Mouse (Mus musculus) embryonic facial prominence, embryonic 11.5 days (tissue): ENCODE results near the gene A2m. TPM values are rescaled to one million over a fixed set of nuclear protein-coding genes. Genes with fewer than 3 reads are reported as not detected.

Experiments
- ATAC-seq: fragments of 200-750 bp; cut with Nextera tagmentation; replicated peaks from 2 replicates; pipeline ENCODE4 v1.8.0; 2017; ENCODE audit warnings: low read depth; ENCODE audit not compliant: insufficient number of reproducible peaks, low FRiP score, low TSS enrichment
- DNase-seq: peaks from one replicate; pipeline ENCODE4 v3.0.0-alpha.2; 2015; ENCODE audit warnings: low spot score
- H3K27ac ChIP-seq: fragments of 300-500 bp; sonication (generic); replicated peaks from 2 replicates; pipeline ENCODE4 v1.5.1; 2014; ENCODE audit warnings: mild to moderate bottlenecking, low read depth, low read length, control low read depth
- H3K27me3 ChIP-seq: fragments of 300-500 bp; sonication (generic); 2 replicates; pipeline ENCODE4 v1.6.1; 2014; ENCODE audit warnings: mild to moderate bottlenecking, low read length, moderate library complexity, mixed read lengths; ENCODE audit not compliant: control insufficient read depth, insufficient read depth
- H3K36me3 ChIP-seq: fragments of 300-500 bp; sonication (generic); replicated peaks from 2 replicates; pipeline ENCODE4 v1.6.1; 2014; ENCODE audit warnings: low read depth, mild to moderate bottlenecking, low read length, moderate library complexity, mixed read lengths; ENCODE audit not compliant: control insufficient read depth, insufficient read depth
- H3K4me1 ChIP-seq: fragments of 300-500 bp; sonication (generic); 2 replicates; pipeline ENCODE4 v1.6.1; 2014; ENCODE audit warnings: low read length, mixed read lengths; ENCODE audit not compliant: control insufficient read depth, insufficient read depth
- H3K4me2 ChIP-seq: fragments of 300-500 bp; sonication (generic); 2 replicates; pipeline ENCODE4 v1.6.1; 2014; ENCODE audit warnings: low read depth, mild to moderate bottlenecking, control low read depth, low read length, moderate library complexity
- H3K4me3 ChIP-seq: fragments of 300-500 bp; sonication (generic); 2 replicates; pipeline ENCODE4 v1.5.1; 2014; ENCODE audit warnings: low read depth, low read length, control low read depth
- H3K9ac ChIP-seq: fragments of 300-500 bp; sonication (generic); replicated peaks from 2 replicates; pipeline ENCODE4 v1.6.1; 2014; ENCODE audit warnings: mild to moderate bottlenecking, control low read depth, low read length
- H3K9me3 ChIP-seq: fragments of 300-500 bp; sonication (generic); replicated peaks from 2 replicates; pipeline ENCODE4 v1.6.1; 2016; ENCODE audit warnings: mild to moderate bottlenecking, low read length, inconsistent platforms, mixed read lengths; ENCODE audit not compliant: control insufficient read depth
- WGBS: fragments of 180-500 bp; shearing (Covaris S2); extraction: QIAGEN DNeasy Blood & Tissue Kit; methylation state at CpG from one replicate; pipeline ENCODE4 v1.1.7; 2014; 5-methylcytosine and 5-hydroxymethylcytosine counted together
- polyA plus RNA-seq: library from polyadenylated mRNA; unstranded; fragments of >200 nt; fragmentation: Nextera tagmentation; extraction: Ambion mirVana; gene quantifications from 2 replicates; pipeline ENCODE4 v1.2.1, GENCODE M21; 2014

The A2m gene
- 1.6 and 2.6 TPM in 2 replicates for polyA plus RNA-seq

DNA sequence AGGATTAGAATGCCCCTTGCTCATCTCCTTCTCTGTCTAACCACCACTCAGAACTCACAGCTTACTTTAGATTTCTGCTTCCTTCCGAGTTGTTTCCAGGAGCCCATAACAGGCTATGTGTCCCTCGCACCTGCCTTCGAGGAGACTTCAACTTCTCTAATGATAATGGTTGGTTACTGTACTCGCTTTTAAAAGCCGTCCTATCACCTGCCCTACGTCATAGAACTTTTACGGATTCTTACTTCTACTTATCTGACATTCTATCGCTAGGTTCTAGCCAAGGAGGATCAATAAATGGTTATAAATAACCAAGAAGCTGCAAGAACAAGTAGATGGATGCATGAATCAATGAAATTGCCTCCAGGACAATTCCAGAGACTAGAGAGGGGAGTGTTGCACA, at the start of gene A2m:
Gene A2m (plus strand): TSS at position 301 of the 400 bp plus-strand sequence.
- Histone ChIP-seq H3K4me2 (peak within 1 kb of the TSS; percentile 45), H3K9ac (peak within 1 kb of the TSS; percentile 30), H3K27me3 (no peaks in the 10 kb centered on the region), H3K4me1 (no peaks in the 10 kb centered on the region), H3K9me3 (no peaks in the 10 kb centered on the region), H3K36me3 (no peaks in the 10 kb centered on the region), H3K27ac (no peak within 1 kb of the TSS), H3K4me3 (peak within 1 kb of the TSS; percentile 10; the same call in 1 of the 2 replicates)
- no peak for ATAC-seq
- WGBS: 92% methylated on average over 8 of the region's 8 CpGs
- DNase-seq: no peak

DNA sequence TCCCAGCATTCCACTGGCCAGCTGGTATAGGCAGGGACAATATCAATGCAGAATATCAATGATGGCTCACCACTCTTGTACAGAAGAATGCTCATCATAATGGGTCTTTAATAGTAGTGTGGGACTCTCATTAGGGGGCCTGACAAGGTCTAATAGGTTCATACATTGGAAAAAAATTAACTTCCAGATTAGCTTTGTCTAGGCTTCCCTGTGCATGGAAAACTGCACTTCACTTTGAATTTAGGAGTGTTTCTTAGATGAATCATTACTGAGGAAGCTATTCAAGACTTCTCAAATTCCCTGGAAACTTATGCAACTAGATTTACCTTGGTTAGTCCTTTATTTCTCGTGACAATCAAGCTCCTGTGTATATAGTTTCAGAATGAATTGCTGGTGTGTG, 45.0 kb upstream of the A2m start:
- no peak for ATAC-seq
- Histone ChIP-seq H3K4me1 (no peaks in the 10 kb centered on the region), H3K27me3 (no peaks in the 10 kb centered on the region), H3K27ac (no peak overlapping the region), H3K36me3 (no peaks in the 10 kb centered on the region), H3K4me2 (no peak overlapping the region), H3K9me3 (no peaks in the 10 kb centered on the region), H3K9ac (no peak overlapping the region), H3K4me3 (no peak overlapping the region)
- WGBS: 53% methylated on average over 1 of the region's 1 CpGs
- DNase-seq: no peak

DNA sequence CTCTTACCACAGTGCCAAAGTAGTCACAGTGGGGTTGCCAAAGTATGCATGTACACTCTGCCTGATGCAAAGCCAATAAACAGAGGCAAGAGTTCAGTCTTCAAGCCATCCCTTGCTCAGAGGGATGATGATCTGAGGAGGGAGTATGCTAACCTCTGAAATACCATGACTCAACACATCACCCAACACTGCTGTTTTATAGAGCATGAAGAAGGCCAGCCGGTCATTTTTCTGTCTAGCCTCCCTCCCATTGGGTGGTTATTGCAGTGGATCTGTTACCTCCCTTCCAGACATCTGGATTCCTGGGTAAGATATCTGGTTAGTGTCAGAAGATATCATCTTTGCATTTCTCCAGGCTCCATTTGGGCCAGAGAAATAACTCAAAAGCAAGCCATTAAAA, 34.2 kb upstream of the A2m start:
- H3K4me3 ChIP-seq: no peak overlapping the region
- no peak overlapping the region for H3K27ac ChIP-seq
- H3K9me3 ChIP-seq: no peaks in the 10 kb centered on the region
- H3K9ac ChIP-seq: no peak overlapping the region
- WGBS: 69% methylated on average over 1 of the region's 1 CpGs
- H3K27me3 ChIP-seq: no peaks in the 10 kb centered on the region
- H3K36me3 ChIP-seq: no peaks in the 10 kb centered on the region
- DNase-seq: no peak
- H3K4me2 ChIP-seq: no peak overlapping the region
- no peaks in the 10 kb centered on the region for H3K4me1 ChIP-seq
- no peak for ATAC-seq

DNA sequence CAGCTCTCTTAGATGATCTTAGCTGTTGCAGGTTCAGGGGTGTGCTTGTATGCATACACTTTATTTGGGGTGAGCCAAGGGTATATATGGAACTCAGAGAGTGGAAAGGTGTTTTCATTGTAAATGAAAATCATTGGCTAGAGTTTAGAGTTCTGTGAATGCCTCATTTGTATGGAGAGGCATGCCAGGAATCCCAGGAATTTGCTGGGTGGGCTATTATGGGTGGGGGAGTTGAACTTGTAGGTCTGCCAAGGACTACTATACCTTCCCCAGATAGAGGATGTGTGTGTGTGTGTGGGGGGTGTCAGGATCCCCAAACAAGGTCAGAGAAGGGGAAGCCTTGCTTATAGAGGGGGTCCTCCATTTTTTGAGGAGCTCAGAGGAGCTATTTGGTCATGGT, 27.3 kb upstream of the A2m start:
- no peak for ATAC-seq
- no peaks in the 10 kb centered on the region for H3K27me3 ChIP-seq
- no peak overlapping the region for H3K27ac ChIP-seq
- no peak overlapping the region for H3K4me3 ChIP-seq
- DNase-seq: no peak
- H3K4me1 ChIP-seq: no peaks in the 10 kb centered on the region
- H3K9me3 ChIP-seq: no peaks in the 10 kb centered on the region
- no peak overlapping the region for H3K4me2 ChIP-seq
- H3K36me3 ChIP-seq: no peaks in the 10 kb centered on the region
- H3K9ac ChIP-seq: no peak overlapping the region

DNA sequence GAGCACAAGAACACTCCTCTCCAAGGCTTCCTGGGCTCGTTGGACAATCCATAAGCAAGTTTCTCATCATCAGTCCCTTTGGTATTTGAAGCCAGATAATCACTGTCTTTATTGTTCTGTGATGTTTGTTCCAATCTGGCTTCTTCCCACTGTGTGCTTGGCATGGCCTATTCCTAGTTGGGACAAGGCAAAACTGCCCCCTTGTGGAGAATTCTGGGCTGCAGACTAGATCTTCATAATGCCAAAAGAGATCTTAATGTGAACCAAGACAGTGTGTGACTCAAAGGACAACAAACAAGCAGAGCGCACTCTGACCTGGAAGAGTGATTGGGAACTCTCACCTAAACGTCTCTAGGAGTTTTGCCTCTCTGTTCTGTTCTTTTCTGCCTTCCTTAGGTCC, 23.4 kb upstream of the A2m start:
- peak; percentile 32 for DNase-seq
- WGBS: 52% methylated on average over 3 of the region's 3 CpGs
- H3K9ac ChIP-seq: no peak overlapping the region

DNA sequence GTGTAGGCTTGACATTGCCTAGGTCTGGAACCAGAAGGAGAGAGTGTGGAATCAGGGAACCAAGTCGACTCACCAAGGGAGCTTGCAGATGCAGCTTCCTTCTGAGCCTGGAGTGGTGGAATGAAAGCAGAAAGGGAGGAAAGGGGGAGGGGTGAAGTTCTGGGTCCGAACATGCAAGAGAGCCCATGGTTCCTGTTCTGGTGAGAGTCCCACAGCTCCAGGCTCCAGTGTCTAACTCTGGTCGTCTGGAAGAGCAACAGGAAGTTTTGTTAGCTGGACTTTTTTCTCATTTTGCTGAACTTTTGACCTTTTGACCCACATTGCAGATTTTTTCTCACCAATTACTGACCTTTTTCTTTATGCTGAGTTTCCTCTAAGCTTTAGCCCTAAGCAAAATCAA, 17.7 kb upstream of the A2m start:
- no peaks in the 10 kb centered on the region for H3K9me3 ChIP-seq
- H3K4me1 ChIP-seq: no peaks in the 10 kb centered on the region
- no peaks in the 10 kb centered on the region for H3K36me3 ChIP-seq
- 16% methylated on average over 3 of the region's 3 CpGs for WGBS
- no peaks in the 10 kb centered on the region for H3K27me3 ChIP-seq
- DNase-seq: peak; percentile 22
- ATAC-seq: no peak
- no peak overlapping the region for H3K27ac ChIP-seq
- no peak overlapping the region for H3K4me3 ChIP-seq
- no peak overlapping the region for H3K4me2 ChIP-seq
- no peak overlapping the region for H3K9ac ChIP-seq

More for the DNA sequence above, 23.4 kb upstream of the A2m start:
- Histone ChIP-seq H3K27ac (no peak overlapping the region), H3K36me3 (no peaks in the 10 kb centered on the region), H3K4me1 (no peaks in the 10 kb centered on the region), H3K4me2 (no peak overlapping the region), H3K4me3 (no peak overlapping the region), H3K9me3 (no peaks in the 10 kb centered on the region), H3K27me3 (no peaks in the 10 kb centered on the region)
- ATAC-seq: no peak

DNA sequence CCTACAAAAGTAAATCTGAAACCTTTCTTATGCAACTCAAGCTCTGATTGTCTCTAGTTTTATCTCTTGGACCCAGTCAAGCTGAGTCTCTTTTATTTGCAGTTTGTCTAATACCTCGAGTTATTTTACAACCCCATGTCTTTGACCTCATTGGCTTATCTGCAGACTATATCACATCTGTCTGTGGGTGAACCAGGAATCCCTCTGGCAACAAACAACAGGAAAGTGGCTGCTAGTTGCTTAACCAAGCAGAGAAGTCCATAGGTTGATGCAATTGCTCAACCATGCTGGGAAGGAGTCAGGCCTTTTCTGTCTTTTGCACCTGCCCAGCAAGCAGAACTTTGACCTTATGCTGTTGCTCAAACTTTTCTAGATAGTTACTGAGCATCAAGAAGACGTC, 12.7 kb upstream of the A2m start:
- Histone ChIP-seq H3K4me3 (no peak overlapping the region), H3K27ac (no peak overlapping the region), H3K9me3 (no peaks in the 10 kb centered on the region), H3K4me1 (no peaks in the 10 kb centered on the region), H3K36me3 (no peaks in the 10 kb centered on the region), H3K4me2 (no peak overlapping the region), H3K27me3 (no peaks in the 10 kb centered on the region), H3K9ac (no peak overlapping the region)
- no peak for ATAC-seq
- DNase-seq: no peak
- WGBS: 74% methylated on average over 2 of the region's 2 CpGs

DNA sequence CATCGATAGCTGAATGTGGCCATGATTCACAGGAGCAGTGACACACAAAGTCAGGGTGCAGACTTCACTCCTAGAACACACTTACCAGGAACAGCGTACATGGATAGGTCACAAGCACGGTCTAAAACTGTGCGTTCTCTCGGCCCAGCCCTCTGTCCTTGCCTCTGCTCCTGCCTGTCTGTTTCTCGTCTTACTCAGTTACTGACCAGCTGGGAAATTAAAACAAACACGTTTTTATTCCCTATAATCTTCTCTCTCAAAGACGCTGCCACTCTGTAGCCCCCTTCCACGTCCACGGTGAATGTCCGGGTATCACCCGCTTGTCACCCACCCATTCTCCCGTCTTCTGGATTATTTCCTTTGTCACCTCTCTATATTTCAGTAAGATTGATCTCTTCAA, 656 bp upstream of the A2m start:
- no peak overlapping the region for H3K4me3 ChIP-seq
- ATAC-seq: no peak
- 68% methylated on average over 13 of the region's 13 CpGs for WGBS
- H3K9me3 ChIP-seq: no peaks in the 10 kb centered on the region
- no peaks in the 10 kb centered on the region for H3K4me1 ChIP-seq
- H3K4me2 ChIP-seq: no peak overlapping the region
- no peak overlapping the region for H3K9ac ChIP-seq
- no peaks in the 10 kb centered on the region for H3K36me3 ChIP-seq
- H3K27ac ChIP-seq: no peak overlapping the region
- no peak for DNase-seq
- H3K27me3 ChIP-seq: no peaks in the 10 kb centered on the region
